Mouse (Mus musculus): ENCODE results near the gene Rnf145. TPM values are rescaled to one million over a fixed set of nuclear protein-coding genes. Genes with fewer than 3 reads are reported as not detected.

The Rnf145 gene
- total RNA-seq, 4 experiments from 2014 or later = 81.6 to 96.2 (median 89.6) TPM

Small RNA genes within 50 kb of the gene (microRNA-seq; reads per million reads assigned to microRNA genes)
- gene Gm22121 = 0 reads per million in 2 experiments

Other genes with a start within 250 kb of the Rnf145 start
- not detected for gene Il12b, start 118.9 kb upstream of the Rnf145 start, total RNA-seq (2022)
- gene Ublcp1, start 48.5 kb upstream of the Rnf145 start, total RNA-seq (2022) = 10 to 100 TPM; 35.1 to 58.6 (median 50.5) TPM
- 10 to 100 TPM; 14.1 to 32.8 (median 23.1) TPM for gene Ebf1, start 98.4 kb downstream of the Rnf145 start, total RNA-seq (2022)

Measured in adrenal gland, adult 8-10 months (tissue).